Mouse (Mus musculus): Measurements from ENCODE around the gene Arhgef16.

The Arhgef16 gene

DNA sequence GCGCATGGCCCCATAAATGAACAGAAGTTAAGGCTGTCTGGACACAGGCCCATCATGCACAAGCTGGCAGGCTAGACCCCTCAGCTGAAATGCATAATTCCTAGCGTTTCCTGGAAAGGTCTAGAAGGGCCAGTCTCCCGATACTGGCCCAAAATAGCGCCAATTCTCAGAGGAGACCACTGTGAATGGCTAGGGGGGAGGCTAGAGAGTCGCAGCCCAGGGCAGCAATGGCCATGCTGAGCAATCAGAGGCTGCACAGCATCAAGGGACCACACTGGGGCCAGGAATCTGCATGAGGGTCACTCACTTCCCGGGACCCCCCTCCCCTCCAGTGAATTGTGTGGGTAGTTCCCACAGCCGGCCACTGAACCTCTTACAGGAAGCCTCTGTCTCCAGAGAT is 17.8 kb downstream of the Arhgef16 start:
- no peak for DNase-seq

DNA sequence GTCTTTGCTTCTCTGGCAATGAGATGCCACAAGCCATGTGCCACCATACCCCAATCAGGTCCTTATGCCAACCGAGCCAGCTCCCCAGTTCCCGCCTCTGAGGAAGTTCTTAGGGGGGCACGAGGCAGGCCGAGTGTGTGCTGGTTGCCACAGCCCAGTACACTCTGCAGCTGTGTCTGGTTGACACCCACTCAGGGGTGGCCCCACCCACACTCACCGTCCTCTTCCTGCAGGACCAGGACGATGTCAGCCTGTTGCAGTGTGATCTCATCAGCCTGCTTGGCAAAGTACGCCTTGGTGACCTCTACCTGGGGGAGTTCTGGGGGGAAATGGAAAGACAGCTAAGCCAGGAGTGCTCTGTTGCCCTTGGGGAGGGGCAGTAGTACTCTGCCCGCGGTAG is 22.0 kb downstream of the Arhgef16 start:
- peak; percentile 40 to 41 for DNase-seq

- peak; percentile 63 to 70 for DNase-seq
Observed at GRCm38 (mm10) chr4:154273000-154273399, 28.5 kb downstream of the Arhgef16 start.

DNA sequence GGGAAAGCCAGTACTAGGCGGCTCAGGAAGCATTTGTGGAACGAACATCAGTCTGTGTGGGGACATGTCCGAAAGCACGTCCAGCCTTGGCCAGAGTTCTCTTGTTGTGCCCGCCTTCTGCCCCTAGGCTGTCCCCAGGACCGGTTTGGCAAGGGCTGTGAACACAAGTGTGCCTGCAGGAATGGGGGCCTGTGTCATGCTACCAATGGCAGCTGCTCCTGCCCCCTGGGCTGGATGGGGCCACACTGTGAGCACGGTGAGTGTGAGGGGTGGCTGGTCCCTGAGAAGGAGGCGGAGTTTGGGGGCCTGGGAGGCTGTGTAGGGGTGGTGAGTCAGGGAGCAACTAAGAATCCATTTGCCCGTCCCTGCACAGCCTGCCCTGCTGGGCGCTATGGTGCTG is 32.0 kb downstream of the Arhgef16 start:
- DNase-seq, result peak; percentile 54 to 74

DNA sequence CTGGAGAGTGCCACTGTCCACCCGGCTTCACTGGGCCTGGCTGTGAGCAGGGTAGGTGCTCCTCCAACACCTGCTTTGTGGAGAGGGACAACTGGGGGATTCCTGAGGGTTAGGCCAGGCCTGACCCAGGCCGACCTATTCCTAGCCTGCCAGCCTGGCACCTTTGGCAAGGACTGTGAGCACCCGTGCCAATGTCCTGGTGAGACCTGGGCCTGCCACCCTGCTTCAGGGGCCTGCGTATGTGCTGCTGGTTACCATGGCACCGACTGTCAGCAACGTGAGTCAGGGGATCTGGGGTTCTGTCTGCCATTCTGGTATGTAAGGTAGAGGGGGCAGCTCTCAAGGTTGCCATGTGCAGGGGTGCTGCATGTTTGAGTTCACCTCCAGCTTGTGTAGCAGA is 34.0 kb downstream of the Arhgef16 start:
- no peak for DNase-seq

GRCm38 (mm10) chr4:154262071-154262470 is 39.4 kb downstream of the Arhgef16 start:
- peak; percentile 66 to 74 for DNase-seq

DNA sequence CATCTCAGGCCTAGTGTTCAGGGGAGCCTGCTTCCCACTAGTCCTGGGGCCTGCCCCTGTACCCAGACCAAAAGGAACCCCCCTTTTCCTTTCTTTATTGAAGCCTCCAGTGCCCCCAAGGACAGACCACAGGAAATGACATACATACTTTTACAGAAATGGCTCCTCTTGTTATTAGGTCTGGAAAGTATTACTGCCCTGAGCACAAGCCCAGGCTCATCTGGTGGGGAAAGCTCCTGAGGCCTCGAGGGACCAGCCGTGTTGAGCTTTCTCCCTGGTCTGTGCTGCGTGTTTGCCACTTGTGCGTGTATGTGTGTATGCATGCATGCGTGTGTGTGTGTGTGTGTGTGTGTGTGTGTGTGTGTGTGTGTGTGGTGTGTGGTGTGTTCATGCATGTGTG is 40.7 kb downstream of the Arhgef16 start:
- no peak for DNase-seq

- DNase-seq, result no peak
Observed at GRCm38 (mm10) chr4:154252537-154253255, 48.8 kb downstream of the Arhgef16 start.

GRCm38 (mm10) chr4:154249316-154249715 is 52.2 kb downstream of the Arhgef16 start:
- no peak for DNase-seq

- DNase-seq, result no peak
Observed at GRCm38 (mm10) chr4:154248092-154248805, 53.2 kb downstream of the Arhgef16 start.

DNA sequence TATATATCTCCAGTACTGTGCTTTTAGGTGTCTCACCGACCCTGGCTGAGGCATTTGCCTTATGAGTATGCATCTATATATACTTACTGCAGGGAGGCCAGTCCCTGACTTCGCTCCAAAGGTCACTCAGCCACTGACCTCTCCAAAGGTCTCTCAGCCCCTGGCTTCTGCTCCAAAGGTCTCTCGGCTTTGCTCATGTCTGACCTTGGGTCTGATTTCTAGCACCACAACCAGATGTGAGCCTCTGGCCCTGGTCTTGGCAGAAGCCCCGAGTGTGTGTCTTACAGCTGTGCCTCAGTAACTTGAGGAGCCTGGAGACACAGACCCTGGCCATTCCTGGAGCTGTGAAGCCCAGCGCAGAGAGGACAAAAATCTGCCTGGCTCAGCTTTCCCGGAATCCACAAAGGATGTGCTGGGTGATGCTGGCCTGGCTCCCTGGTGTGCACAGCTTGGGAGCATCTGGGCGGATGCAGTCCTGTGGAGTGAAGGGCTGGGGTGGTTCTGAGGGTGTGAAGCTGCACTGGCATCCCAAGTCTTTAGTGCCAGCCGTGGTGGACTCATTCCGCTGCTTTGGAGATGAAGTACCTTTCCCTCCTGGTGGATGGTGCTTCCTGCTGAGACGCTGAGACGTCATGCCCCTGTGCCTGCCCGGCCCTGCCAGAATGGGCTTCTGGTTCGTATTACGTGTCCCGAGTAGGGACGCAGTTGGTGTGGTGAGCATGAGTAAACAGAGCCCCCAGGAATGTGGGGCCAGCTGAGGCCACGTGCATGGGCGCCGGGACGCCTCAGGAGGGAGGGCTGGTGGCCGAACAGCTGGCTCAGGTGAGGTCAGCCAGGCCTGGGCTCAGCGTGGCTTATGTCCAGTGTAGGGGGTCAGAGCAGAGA is 54.0 kb downstream of the Arhgef16 start:
- DNase-seq, result no peak

- peak; percentile 94 to 95 for DNase-seq
Observed at GRCm38 (mm10) chr4:154246115-154247040, 55.1 kb downstream of the Arhgef16 start.

- DNase-seq, result no peak
Observed at GRCm38 (mm10) chr4:154245342-154245741, 56.1 kb downstream of the Arhgef16 start.

DNA sequence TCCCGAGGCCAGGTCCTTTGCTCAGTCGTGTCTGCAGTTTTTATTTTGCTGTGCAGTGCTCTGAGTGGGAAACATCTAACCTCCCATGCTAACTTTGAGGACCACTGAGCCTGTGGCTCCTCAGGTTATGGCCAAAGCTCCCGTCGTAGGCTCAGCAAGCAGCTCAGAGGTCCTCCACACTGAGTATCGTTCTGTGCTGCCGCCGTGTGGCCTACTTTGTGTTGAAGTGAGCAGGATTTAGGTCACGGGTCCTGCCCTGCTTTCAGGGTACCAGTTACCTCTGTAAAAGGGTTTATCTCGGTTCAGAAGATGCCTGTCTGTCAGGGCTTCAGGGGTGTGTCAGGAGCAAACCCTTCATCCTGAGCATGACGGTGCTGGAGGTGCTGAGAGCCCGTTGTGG is 60.9 kb downstream of the Arhgef16 start:
- DNase-seq, result no peak

DNA sequence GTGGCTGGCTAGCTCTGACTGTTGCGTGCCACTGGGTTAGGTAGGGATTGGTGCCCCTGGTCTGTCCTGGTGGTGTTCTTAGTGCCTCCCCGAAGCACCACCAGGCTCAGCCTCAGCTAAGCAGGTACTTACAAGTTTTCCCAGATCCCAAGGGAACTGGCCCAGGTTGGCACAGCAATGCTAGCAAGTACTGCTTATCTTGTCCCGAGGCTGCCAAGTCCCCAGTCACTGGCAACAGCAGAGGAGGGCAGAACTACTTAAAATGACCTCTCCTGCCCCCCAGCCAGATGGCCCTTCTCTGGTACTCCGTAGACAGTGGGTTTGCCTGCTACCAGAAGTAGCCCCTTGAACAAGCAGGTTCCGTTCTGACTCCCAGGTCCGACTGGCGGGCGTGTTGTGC is 62.3 kb downstream of the Arhgef16 start:
- no peak for DNase-seq

DNA sequence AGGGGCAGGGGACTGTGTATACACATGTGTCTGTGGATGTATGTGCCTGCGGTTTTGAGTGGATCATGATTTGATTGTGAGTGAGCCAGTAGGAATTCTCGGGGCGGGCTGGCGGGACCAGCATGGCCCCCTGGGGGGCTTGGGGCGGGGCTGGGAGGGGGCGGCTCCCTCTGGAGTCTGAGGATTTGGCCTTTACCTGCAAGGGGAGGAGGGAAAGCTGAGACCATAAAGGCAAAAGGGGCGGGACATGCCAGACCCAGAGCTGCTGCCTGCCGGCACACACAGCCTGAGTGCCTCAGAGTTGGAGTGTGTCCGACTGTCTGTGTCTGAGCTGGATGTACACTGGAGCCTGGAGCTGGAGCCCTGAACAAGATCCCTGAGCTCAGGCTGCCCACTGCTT is 64.2 kb downstream of the Arhgef16 start:
- DNase-seq, result peak; percentile 34 to 54

GRCm38 (mm10) chr4:154236893-154237292 is 64.6 kb downstream of the Arhgef16 start:
- peak; percentile 37 to 59 for DNase-seq

DNA sequence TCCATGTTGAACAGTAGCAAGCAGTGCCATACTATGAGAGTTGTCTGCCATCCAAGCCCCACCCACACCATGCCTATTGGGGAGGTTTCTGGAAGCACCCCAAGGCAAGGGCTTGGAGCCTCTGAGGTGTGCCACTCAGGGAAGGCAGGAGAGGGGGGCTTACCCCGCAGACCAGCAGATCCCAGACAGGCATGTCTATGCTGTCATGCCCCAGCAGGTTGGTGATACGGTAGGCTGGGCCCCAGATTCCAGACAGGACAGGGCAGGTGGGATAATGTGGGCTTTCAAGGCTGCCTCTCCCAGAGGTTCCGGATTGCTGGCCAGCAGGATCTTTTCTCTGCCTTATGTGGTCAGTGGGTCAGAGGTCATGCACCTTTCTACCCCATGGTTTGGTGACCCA is 65.5 kb downstream of the Arhgef16 start:
- DNase-seq, result peak in 1 of 2 experiments; percentile 48

GRCm38 (mm10) chr4:154232295-154232694 is 69.2 kb downstream of the Arhgef16 start:
- DNase-seq, result no peak

DNA sequence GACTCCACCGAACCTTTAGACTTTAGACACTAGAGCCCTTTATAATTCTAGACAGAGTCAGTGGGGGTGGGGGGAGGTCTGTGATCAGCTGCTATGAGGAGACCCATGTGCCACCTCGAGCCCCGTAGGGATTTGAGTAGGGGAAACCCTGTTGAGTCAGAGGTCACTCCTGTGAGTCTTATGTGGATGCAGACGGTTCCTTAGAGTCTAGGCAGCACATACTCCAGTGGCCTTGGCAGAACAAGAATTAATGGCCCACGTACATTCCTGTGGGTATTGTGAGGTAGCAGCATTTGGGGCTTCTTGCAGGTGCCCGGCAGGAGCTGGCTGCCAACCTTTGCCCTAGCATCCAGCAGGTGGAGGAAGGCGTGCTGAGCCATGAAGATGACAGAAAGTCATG is 70.1 kb downstream of the Arhgef16 start:
- no peak for DNase-seq

DNA sequence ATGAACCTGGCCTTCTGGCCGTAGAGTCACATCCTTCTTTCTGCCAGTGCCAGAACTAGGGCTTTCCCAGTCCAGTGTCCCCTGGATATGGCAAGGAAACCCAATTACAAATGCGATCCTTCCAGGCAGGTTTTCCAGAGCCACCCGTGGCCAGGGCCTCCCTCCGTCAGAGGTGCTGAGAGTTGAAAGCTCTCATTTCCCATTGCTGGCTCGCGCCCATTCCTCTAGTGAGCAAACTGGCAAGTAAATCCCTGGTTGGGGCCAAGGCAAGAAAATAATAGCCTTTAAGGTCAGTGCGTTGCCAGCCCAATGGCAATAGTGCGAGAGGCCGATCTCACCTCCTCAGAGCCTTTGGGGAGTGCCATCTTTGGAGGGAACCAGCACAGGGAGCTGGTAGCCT is 71.9 kb downstream of the Arhgef16 start:
- no peak for DNase-seq
